Mouse (Mus musculus) myocyte (in vitro differentiated cells): ENCODE data around the gene Acsf3. TPM values are rescaled to one million over a fixed set of nuclear protein-coding genes. Genes with fewer than 3 reads are reported as not detected.

Source experiments
- H3K27me3 ChIP-seq: one replicate; pipeline ENCODE4 v1.6.1; 2011; ENCODE audit not compliant: control insufficient read depth, insufficient read depth, insufficient read length
- H3K36me3 ChIP-seq: one replicate; pipeline ENCODE4 v1.6.1; 2011; ENCODE audit not compliant: control insufficient read depth, insufficient read depth
- H3K4me2 ChIP-seq: one replicate; pipeline ENCODE4 v1.6.1; 2011; ENCODE audit warnings: low read depth, control low read depth
- H3K4me3 ChIP-seq: one replicate; pipeline ENCODE4 v1.5.1; 2011; ENCODE audit warnings: mild to moderate bottlenecking, control low read depth, moderate library complexity
- H3K79me2 ChIP-seq: one replicate; pipeline ENCODE4 v1.6.1; 2011; ENCODE audit not compliant: control insufficient read depth, insufficient read depth
- H3ac ChIP-seq: one replicate; pipeline ENCODE4 v1.6.1; 2011; ENCODE audit not compliant: control insufficient read depth, insufficient read length
- CEBPB ChIP-seq: IDR thresholded peaks from 2 replicates; pipeline ENCODE4 v1.6.1; 2011; ENCODE audit warnings: mild to moderate bottlenecking, moderate library complexity; ENCODE audit not compliant: poor library complexity, insufficient read depth, severe bottlenecking
- E2F4 ChIP-seq: IDR thresholded peaks from one replicate; pipeline ENCODE4 v1.6.1; 2011; ENCODE audit warnings: mild to moderate bottlenecking, control low read depth, moderate library complexity; ENCODE audit not compliant: insufficient read depth
- MAX ChIP-seq: IDR thresholded peaks from one replicate; pipeline ENCODE4 v1.6.1; 2011; ENCODE audit warnings: low read depth, mild to moderate bottlenecking, control low read depth
- MYOD1 ChIP-seq, 3 experiments: IDR thresholded peaks; one replicate each; pipeline ENCODE4 v1.6.1; 2011; ENCODE audit warnings: control low read depth in 2 of 3, low read depth in 2 of 3, mild to moderate bottlenecking in 2 of 3, moderate library complexity in 1 of 3; ENCODE audit not compliant: insufficient read length in 2 of 3, control insufficient read depth in 1 of 3
- MYOG ChIP-seq, 3 experiments: IDR thresholded peaks; one replicate each; pipeline ENCODE4 v1.6.1; 2011; ENCODE audit warnings: control low read depth in 2 of 3, low read depth in 2 of 3, mild to moderate bottlenecking in 2 of 3; ENCODE audit not compliant: insufficient read length in 2 of 3, control insufficient read depth in 1 of 3, insufficient read depth in 1 of 3
- POLR2A ChIP-seq: IDR thresholded peaks from one replicate; pipeline ENCODE4 v1.6.1; 2011; ENCODE audit warnings: low read depth, mild to moderate bottlenecking, control low read depth, moderate library complexity; ENCODE audit not compliant: insufficient read length
- POLR2AphosphoS2 ChIP-seq: IDR thresholded peaks from one replicate; pipeline ENCODE4 v1.6.1; 2011; ENCODE audit warnings: low read depth, control low read depth; ENCODE audit not compliant: insufficient read length
- REST ChIP-seq: IDR thresholded peaks from one replicate; pipeline ENCODE4 v1.6.1; 2011; ENCODE audit warnings: mild to moderate bottlenecking, control low read depth, moderate library complexity; ENCODE audit not compliant: insufficient read depth, insufficient read length
- SRF ChIP-seq: IDR thresholded peaks from one replicate; pipeline ENCODE4 v1.6.1; 2011; ENCODE audit warnings: low read depth; ENCODE audit not compliant: control insufficient read depth, insufficient read length
- TCF12 ChIP-seq: IDR thresholded peaks from one replicate; pipeline ENCODE4 v1.6.1; 2011; ENCODE audit warnings: mild to moderate bottlenecking, control low read depth; ENCODE audit not compliant: poor library complexity, insufficient read depth, severe bottlenecking
- TCF3 ChIP-seq: IDR thresholded peaks from one replicate; pipeline ENCODE4 v1.6.1; 2011; ENCODE audit warnings: low read depth, control low read depth; ENCODE audit not compliant: insufficient read length
- USF1 ChIP-seq: IDR thresholded peaks from one replicate; pipeline ENCODE4 v1.6.1; 2011; ENCODE audit warnings: low read depth, mild to moderate bottlenecking, control low read depth, moderate library complexity
- polyA plus RNA-seq: library from polyadenylated mRNA; unstranded; fragments of >200 nt; fragmentation: generic; extraction: Trizol; gene quantifications from one replicate; pipeline ENCODE4 v1.2.1, GENCODE M21; 2012; ENCODE audit warnings: missing spikeins

The Acsf3 gene
- polyA plus RNA-seq, 1 experiment = 9.3 TPM

- Histone ChIP-seq H3K4me2 (no peak overlapping the region), H3ac (no peak overlapping the region), H3K4me3 (no peak overlapping the region), H3K36me3 (no peaks in the 10 kb centered on the region), H3K27me3 (peaks cover 12% of the 10 kb centered on the region), H3K79me2 (no peaks in the 10 kb centered on the region)
- TF ChIP-seq USF1 = no peak
- TF ChIP-seq MYOD1 (IDR thresholded peaks at IDR 0.05; ENCODE audit: control insufficient read depth in 1 of 3, insufficient read length in 2 of 3, low read depth in 2 of 3) = peak in 1 of 3 experiments; percentile 69
- TF ChIP-seq POLR2AphosphoS2 = no peak
- TF ChIP-seq MAX = no peak
- TF ChIP-seq REST = no peak
- peak in 2 of 3 experiments; percentile 29 to 74 for TF ChIP-seq MYOG (IDR thresholded peaks at IDR 0.05; ENCODE audit: control insufficient read depth in 1 of 3, insufficient read depth in 1 of 3, insufficient read length in 2 of 3, low read depth in 2 of 3)
- TF ChIP-seq SRF = no peak
- no peak for TF ChIP-seq CEBPB
- no peak for TF ChIP-seq E2F4
- no peak for TF ChIP-seq TCF12
- TF ChIP-seq TCF3 = peak; percentile 35
- no peak for TF ChIP-seq POLR2A
Measured at GRCm38 (mm10) chr8:122836199-122836598, 60.9 kb downstream of the Acsf3 start.

GRCm38 (mm10) chr8:122836696-122837095, 61.4 kb downstream of the Acsf3 start:
- TF ChIP-seq E2F4 (no peak), CEBPB (no peak), POLR2A (no peak), TCF12 (peak; percentile 13), SRF (no peak), POLR2AphosphoS2 (no peak), MAX (no peak), MYOD1 (IDR thresholded peaks at IDR 0.05; ENCODE audit: control insufficient read depth in 1 of 3, insufficient read length in 2 of 3, low read depth in 2 of 3) (peak in 1 of 3 experiments; percentile 27), TCF3 (no peak), USF1 (no peak), MYOG (IDR thresholded peaks at IDR 0.05; ENCODE audit: control insufficient read depth in 1 of 3, insufficient read depth in 1 of 3, insufficient read length in 2 of 3, low read depth in 2 of 3) (peak in 1 of 3 experiments; percentile 29), REST (no peak)
- peaks cover 7% of the 10 kb centered on the region for H3K27me3 ChIP-seq
- no peak overlapping the region for H3K4me2 ChIP-seq
- no peak overlapping the region for H3K4me3 ChIP-seq
- no peak overlapping the region for H3ac ChIP-seq
- no peaks in the 10 kb centered on the region for H3K79me2 ChIP-seq
- no peaks in the 10 kb centered on the region for H3K36me3 ChIP-seq

GRCm38 (mm10) chr8:122844161-122844560, 68.9 kb downstream of the Acsf3 start:
- Histone ChIP-seq H3K79me2 (peaks cover 8% of the 10 kb centered on the region), H3K4me2 (no peak overlapping the region), H3K36me3 (no peaks in the 10 kb centered on the region), H3ac (no peak overlapping the region), H3K4me3 (no peak overlapping the region), H3K27me3 (no peaks in the 10 kb centered on the region)
- no peak for TF ChIP-seq CEBPB

GRCm38 (mm10) chr8:122845662-122846061, 70.4 kb downstream of the Acsf3 start:
- no peaks in the 10 kb centered on the region for H3K36me3 ChIP-seq
- no peak overlapping the region for H3K4me3 ChIP-seq
- no peaks in the 10 kb centered on the region for H3K27me3 ChIP-seq
- H3K79me2 ChIP-seq = peaks cover 12% of the 10 kb centered on the region
- peak overlapping the region; percentile 12 for H3K4me2 ChIP-seq
- TF ChIP-seq SRF (no peak), E2F4 (no peak)
- no peak overlapping the region for H3ac ChIP-seq

- Histone ChIP-seq H3K36me3 (no peaks in the 10 kb centered on the region), H3K4me2 (peak within 1 kb of the TSS; percentile 99), H3K4me3 (peak within 1 kb of the TSS; percentile 95), H3K27me3 (no peaks in the 10 kb centered on the region), H3ac (peak within 1 kb of the TSS; percentile 49), H3K79me2 (peaks cover 23% of the 10 kb centered on the region)
- TF ChIP-seq POLR2A (peak; percentile 97), USF1 (no peak), CEBPB (no peak), SRF (peak; percentile 25), TCF12 (peak; percentile 91), POLR2AphosphoS2 (peak; percentile 97), TCF3 (peak; percentile 97), MYOD1 (IDR thresholded peaks at IDR 0.05; ENCODE audit: control insufficient read depth in 1 of 3, insufficient read length in 2 of 3, low read depth in 2 of 3) (peak; percentile 78 to 100 (median 100)), MYOG (IDR thresholded peaks at IDR 0.05; ENCODE audit: control insufficient read depth in 1 of 3, insufficient read depth in 1 of 3, insufficient read length in 2 of 3, low read depth in 2 of 3) (peak in 2 of 3 experiments; percentile 76 to 91), MAX (no peak), E2F4 (no peak), REST (no peak)
Measured at GRCm38 (mm10) chr8:122847829-122848561, 72.7 kb downstream of the Acsf3 start, which contains the start of gene Cdh15. Cdh15 (plus strand) TSS chr8:122847966.
